Mouse (Mus musculus): ENCODE data around the gene Psma6.

The Psma6 gene

GRCm38 (mm10) chr12:55442245-55442644 lies 58.2 kb downstream of the Psma6 start:
- Histone ChIP-seq H3K27me3 (ENCODE audit: control insufficient read depth, insufficient read depth, low read length, poor library complexity, severe bottlenecking) (no peaks in the 10 kb centered on the region), H3K36me3 (ENCODE audit: control insufficient read depth, insufficient read depth, low read length, poor library complexity, severe bottlenecking) (no peaks in the 10 kb centered on the region)
- DNase-seq (ENCODE audit: low read depth, low spot score): no peak

- H3K36me3 ChIP-seq (ENCODE audit: control insufficient read depth, insufficient read depth, low read length, poor library complexity, severe bottlenecking): no peaks in the 10 kb centered on the region
- no peaks in the 10 kb centered on the region for H3K27me3 ChIP-seq (ENCODE audit: control insufficient read depth, insufficient read depth, low read length, poor library complexity, severe bottlenecking)
- no peak for DNase-seq (ENCODE audit: low read depth, low spot score)
Observed at GRCm38 (mm10) chr12:55442861-55443850, 59.1 kb downstream of the Psma6 start.

- Histone ChIP-seq H3K36me3 (ENCODE audit: control insufficient read depth, insufficient read depth, low read length, poor library complexity, severe bottlenecking) (no peaks in the 10 kb centered on the region), H3K27me3 (ENCODE audit: control insufficient read depth, insufficient read depth, low read length, poor library complexity, severe bottlenecking) (no peaks in the 10 kb centered on the region)
- DNase-seq (ENCODE audit: low read depth, low spot score): no peak
Observed at GRCm38 (mm10) chr12:55444031-55444451, 60.0 kb downstream of the Psma6 start.

DNA sequence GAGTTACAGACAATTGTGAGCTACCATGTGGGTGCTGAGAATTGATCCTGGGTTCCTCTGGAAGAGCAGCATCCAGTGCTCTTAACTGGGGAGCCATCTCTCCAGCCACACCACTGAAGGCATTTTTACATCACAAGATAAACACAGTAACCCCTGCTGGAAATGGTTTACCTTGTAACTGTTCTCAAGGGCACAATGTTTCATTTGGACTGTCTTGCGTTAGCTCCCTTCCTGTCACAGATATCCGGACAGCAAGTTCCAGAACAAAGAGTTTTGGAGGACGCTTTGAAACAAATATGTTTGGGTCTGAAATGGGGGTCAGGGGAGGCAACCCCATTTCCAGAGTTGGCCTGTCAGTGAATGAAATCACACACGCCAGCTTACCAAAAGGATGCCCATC lies 61.6 kb downstream of the Psma6 start:
- Histone ChIP-seq H3K27me3 (ENCODE audit: control insufficient read depth, insufficient read depth, low read length, poor library complexity, severe bottlenecking) (no peaks in the 10 kb centered on the region), H3K36me3 (ENCODE audit: control insufficient read depth, insufficient read depth, low read length, poor library complexity, severe bottlenecking) (no peaks in the 10 kb centered on the region)
- DNase-seq (ENCODE audit: low read depth, low spot score): no peak

DNA sequence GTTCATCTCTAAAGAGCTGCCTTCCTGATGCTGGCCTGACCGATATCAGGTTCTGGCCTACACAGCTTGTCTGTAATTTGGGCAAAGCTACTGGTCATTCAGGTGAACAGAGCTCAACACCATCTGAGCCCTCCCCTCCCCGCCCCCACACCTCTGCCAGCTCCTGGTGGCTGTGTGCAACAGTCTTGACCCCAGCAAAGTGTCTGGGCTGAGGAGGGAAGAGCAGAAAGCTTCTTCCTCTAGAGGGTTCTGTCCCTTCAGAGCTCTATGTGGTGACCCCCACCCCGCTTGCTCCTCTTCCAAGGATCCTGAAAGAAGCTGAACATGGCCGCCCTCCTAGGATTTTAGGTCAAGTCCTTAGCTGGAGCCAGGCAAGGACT lies 62.3 kb downstream of the Psma6 start:
- DNase-seq (ENCODE audit: low read depth, low spot score): no peak
- Histone ChIP-seq H3K36me3 (ENCODE audit: control insufficient read depth, insufficient read depth, low read length, poor library complexity, severe bottlenecking) (no peaks in the 10 kb centered on the region), H3K27me3 (ENCODE audit: control insufficient read depth, insufficient read depth, low read length, poor library complexity, severe bottlenecking) (no peaks in the 10 kb centered on the region)

DNA sequence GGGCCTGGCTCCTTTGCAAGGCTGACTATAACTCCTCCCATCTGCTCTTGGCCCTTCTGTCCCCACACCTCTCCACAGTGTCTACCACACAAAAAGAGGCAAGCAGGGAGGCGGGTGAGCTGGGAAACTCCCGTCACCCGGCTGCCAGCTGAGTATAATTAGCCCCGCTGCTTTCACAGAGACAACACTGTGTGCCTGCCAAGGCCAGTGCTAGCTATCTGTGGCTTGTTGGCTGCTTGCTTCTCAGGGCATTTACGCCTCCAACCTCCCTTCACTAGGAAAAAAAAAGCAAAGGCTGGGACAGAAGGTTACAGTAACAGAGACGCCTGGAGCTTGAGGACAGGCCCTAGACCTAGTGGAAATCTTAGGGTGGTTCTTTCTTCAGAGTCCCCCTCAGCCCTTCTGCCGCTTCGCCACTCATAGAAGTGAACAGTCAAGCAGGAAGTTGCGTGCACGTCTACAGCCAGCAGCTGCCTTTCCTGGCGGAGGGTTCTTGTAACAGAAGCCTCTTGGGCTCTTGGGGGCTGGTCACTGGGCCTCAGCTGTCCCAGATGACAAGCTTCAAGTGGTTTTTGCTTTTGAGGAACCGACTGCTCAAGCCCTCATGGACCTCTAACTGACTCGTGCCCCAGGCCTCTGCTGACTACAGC lies 62.8 kb downstream of the Psma6 start:
- H3K27me3 ChIP-seq (ENCODE audit: control insufficient read depth, insufficient read depth, low read length, poor library complexity, severe bottlenecking): no peaks in the 10 kb centered on the region
- peak; percentile 73 for DNase-seq (ENCODE audit: low read depth, low spot score)
- H3K36me3 ChIP-seq (ENCODE audit: control insufficient read depth, insufficient read depth, low read length, poor library complexity, severe bottlenecking): no peaks in the 10 kb centered on the region

GRCm38 (mm10) chr12:55447396-55447760 lies 63.4 kb downstream of the Psma6 start:
- Histone ChIP-seq H3K27me3 (ENCODE audit: control insufficient read depth, insufficient read depth, low read length, poor library complexity, severe bottlenecking) (no peaks in the 10 kb centered on the region), H3K36me3 (ENCODE audit: control insufficient read depth, insufficient read depth, low read length, poor library complexity, severe bottlenecking) (no peaks in the 10 kb centered on the region)
- no peak for DNase-seq (ENCODE audit: low read depth, low spot score)

- no peak for DNase-seq (ENCODE audit: low read depth, low spot score)
- Histone ChIP-seq H3K36me3 (ENCODE audit: control insufficient read depth, insufficient read depth, low read length, poor library complexity, severe bottlenecking) (no peaks in the 10 kb centered on the region), H3K27me3 (ENCODE audit: control insufficient read depth, insufficient read depth, low read length, poor library complexity, severe bottlenecking) (no peaks in the 10 kb centered on the region)
Observed at GRCm38 (mm10) chr12:55448457-55448856, 64.4 kb downstream of the Psma6 start.

DNA sequence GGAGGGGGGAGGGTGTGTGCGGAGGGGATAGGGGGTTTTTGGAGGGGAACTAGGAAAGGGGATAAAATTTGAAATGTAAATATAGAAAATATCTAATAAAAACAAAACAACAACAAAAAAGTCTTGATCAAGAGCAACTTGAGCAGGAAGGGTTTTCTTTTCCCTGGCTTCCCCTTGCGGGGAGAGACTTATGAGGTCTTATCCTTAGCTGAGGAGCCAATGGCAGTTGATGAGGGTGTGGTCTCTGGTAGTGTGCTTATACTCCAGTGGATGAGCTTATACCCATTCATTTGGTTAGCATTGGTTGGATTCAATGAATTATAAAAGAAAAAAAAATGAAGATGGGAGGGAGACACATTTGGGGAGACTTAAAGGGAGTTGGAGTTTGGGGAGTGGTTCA lies 65.0 kb downstream of the Psma6 start:
- DNase-seq (ENCODE audit: low read depth, low spot score): no peak
- Histone ChIP-seq H3K27me3 (ENCODE audit: control insufficient read depth, insufficient read depth, low read length, poor library complexity, severe bottlenecking) (no peaks in the 10 kb centered on the region), H3K36me3 (ENCODE audit: control insufficient read depth, insufficient read depth, low read length, poor library complexity, severe bottlenecking) (no peaks in the 10 kb centered on the region)

GRCm38 (mm10) chr12:55450421-55450820 lies 66.4 kb downstream of the Psma6 start:
- no peak for DNase-seq (ENCODE audit: low read depth, low spot score)
- H3K36me3 ChIP-seq (ENCODE audit: control insufficient read depth, insufficient read depth, low read length, poor library complexity, severe bottlenecking): no peaks in the 10 kb centered on the region
- no peaks in the 10 kb centered on the region for H3K27me3 ChIP-seq (ENCODE audit: control insufficient read depth, insufficient read depth, low read length, poor library complexity, severe bottlenecking)

DNA sequence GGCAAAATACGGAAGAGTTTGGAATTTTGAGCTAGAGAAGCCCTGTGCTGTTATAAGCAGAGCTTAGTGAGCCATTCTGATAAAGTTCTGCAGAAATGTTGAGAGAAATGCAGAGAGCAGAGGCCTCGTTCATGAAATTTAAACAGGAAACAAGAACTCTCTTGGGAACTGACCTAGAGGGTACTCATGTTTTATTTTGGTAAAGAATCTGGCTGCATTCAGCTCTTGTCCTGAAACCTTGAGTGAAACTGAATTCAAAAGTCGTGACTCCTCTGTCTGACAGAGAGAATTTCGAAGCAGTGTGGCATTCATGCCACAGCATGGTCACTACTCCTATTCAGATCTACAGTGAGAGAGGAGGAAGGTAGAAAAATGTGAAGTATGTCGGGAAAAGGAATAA lies 68.8 kb downstream of the Psma6 start:
- no peak for DNase-seq (ENCODE audit: low read depth, low spot score)
- H3K36me3 ChIP-seq (ENCODE audit: control insufficient read depth, insufficient read depth, low read length, poor library complexity, severe bottlenecking): no peaks in the 10 kb centered on the region
- H3K27me3 ChIP-seq (ENCODE audit: control insufficient read depth, insufficient read depth, low read length, poor library complexity, severe bottlenecking): no peaks in the 10 kb centered on the region

DNA sequence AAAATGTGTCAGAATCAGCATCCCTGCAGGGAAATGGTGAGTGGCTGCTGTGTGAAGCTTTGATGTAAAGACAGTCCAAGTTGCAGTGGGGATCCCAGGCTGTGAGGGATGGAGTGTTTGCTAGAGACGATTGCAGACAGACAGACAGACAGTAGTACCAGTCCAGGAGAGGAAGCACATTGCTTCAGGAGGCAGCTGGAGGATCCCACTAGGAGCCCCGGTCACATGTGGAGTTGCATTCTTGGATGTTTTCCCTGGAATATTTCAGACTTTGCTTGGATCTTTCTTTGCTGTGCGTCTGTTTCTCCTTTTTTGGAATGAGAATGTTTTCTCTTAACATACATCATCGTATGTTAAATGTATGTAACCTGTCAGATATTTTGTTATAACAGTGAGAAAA lies 69.9 kb downstream of the Psma6 start:
- H3K27me3 ChIP-seq (ENCODE audit: control insufficient read depth, insufficient read depth, low read length, poor library complexity, severe bottlenecking): no peaks in the 10 kb centered on the region
- no peak for DNase-seq (ENCODE audit: low read depth, low spot score)
- H3K36me3 ChIP-seq (ENCODE audit: control insufficient read depth, insufficient read depth, low read length, poor library complexity, severe bottlenecking): no peaks in the 10 kb centered on the region

GRCm38 (mm10) chr12:55455206-55455605 lies 71.2 kb downstream of the Psma6 start:
- no peak for DNase-seq (ENCODE audit: low read depth, low spot score)
- no peaks in the 10 kb centered on the region for H3K27me3 ChIP-seq (ENCODE audit: control insufficient read depth, insufficient read depth, low read length, poor library complexity, severe bottlenecking)

DNA sequence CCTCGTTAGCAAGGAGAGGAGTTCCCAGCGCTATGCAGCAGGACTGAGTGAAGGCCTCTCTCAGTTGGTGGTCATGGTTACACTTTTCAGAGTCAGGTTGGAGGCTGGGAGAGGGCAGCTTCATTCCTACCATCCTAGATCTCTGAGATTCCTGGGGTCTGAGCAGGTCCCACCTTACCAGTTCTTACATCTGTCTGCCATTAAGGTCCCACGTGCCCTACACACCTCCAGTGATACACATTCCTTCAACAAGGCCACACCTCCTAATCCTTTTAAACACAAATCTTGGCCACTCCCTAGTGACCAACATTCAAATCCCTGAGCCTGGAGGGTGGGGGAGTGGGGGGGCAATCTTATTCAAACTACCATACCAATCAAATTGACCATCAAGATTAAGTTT lies 72.1 kb downstream of the Psma6 start:
- Histone ChIP-seq H3K27me3 (ENCODE audit: control insufficient read depth, insufficient read depth, low read length, poor library complexity, severe bottlenecking) (no peaks in the 10 kb centered on the region), H3K36me3 (ENCODE audit: control insufficient read depth, insufficient read depth, low read length, poor library complexity, severe bottlenecking) (no peaks in the 10 kb centered on the region)
- no peak for DNase-seq (ENCODE audit: low read depth, low spot score)

More at GRCm38 (mm10) chr12:55455206-55455605, 71.2 kb downstream of the Psma6 start:
- H3K36me3 ChIP-seq (ENCODE audit: control insufficient read depth, insufficient read depth, low read length, poor library complexity, severe bottlenecking): no peaks in the 10 kb centered on the region

GRCm38 (mm10) chr12:55456893-55457292 lies 72.9 kb downstream of the Psma6 start:
- Histone ChIP-seq H3K36me3 (ENCODE audit: control insufficient read depth, insufficient read depth, low read length, poor library complexity, severe bottlenecking) (no peaks in the 10 kb centered on the region), H3K27me3 (ENCODE audit: control insufficient read depth, insufficient read depth, low read length, poor library complexity, severe bottlenecking) (no peaks in the 10 kb centered on the region)
- no peak for DNase-seq (ENCODE audit: low read depth, low spot score)
